Mouse (Mus musculus) heart, postnatal 14 days (tissue): ENCODE results near the gene Ppp1r12b. TPM values are rescaled to one million over a fixed set of nuclear protein-coding genes. Genes with fewer than 3 reads are reported as not detected.

Experiments used
- DNase-seq, 2 experiments: peaks; one replicate each; pipeline ENCODE4 v3.0.0; 2021 to 2022
- intact Hi-C: fragments of 180-260 bp; cut with DNase I; formaldehyde crosslinking; loops from one replicate; pipeline ENCODE4 v1.15.1; 2025
- microRNA-seq, 2 experiments: library from miRNA; unstranded; fragments of <30 nt; microRNA quantifications; one replicate each; pipeline ENCODE4 v1.2.0; 2021 to 2022
- total RNA-seq, 2 experiments: library from RNA; stranded (reverse); gene quantifications; 2 replicates each; pipeline ENCODE4 v1.2.3; 2021

Gene Ppp1r12b
- total RNA-seq, 2 experiments from 2014 or later: 140 to 142 TPM

DNA sequence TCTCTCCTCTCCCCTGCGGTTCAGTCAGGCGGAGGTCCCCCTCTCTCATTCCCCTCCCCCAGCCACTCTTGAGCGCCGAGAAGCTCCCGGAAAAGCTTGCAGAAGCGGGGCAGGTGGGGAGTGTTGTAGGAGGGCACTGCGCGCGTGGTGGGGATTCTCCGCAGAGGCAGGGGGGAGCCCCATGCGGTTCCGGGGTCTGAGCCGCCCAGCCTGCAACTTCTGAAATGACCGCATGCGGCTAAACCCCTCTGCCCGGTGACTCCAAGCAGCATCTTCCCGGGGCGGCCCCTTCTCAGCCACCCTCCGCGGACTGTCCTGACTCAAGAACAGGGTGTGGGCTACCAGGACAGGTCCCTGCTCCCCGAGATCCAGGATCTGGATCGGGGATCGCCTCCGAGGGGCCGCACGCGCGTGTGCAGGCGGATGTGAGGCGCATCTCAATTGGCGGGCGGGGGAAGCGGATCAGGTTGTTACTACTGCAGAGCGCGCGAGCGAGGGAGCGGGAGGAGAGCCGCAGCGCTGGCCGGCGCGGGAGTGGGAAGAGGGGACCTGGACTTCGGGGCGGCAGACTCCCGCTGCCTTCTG, 246.8 kb downstream of the Ppp1r12b start:
- peak in 1 of 2 experiments; percentile 25 for DNase-seq
- intact Hi-C loops: no loop called here

DNA sequence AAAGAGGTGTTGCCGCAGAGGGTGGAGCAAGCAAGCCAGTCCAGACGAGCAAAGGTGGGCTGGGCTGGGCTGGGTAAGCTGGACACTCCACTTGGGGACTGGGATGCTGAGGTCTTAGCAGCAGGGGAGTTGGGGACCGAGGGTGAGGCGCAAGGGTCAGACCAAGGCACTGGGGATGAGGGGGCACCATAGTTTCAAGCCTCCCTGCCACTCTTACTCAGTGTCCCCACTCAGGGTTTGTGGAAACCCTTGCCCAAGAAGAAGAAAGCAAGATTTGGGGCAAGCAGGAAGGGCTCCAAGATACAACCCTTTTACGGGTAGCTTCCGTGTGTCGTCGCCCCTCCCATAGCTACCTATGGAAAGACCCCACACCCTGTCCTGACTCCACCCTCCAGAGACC, 247.5 kb downstream of the Ppp1r12b start:
- DNase-seq: no peak
- intact Hi-C loops: no loop called here

DNA sequence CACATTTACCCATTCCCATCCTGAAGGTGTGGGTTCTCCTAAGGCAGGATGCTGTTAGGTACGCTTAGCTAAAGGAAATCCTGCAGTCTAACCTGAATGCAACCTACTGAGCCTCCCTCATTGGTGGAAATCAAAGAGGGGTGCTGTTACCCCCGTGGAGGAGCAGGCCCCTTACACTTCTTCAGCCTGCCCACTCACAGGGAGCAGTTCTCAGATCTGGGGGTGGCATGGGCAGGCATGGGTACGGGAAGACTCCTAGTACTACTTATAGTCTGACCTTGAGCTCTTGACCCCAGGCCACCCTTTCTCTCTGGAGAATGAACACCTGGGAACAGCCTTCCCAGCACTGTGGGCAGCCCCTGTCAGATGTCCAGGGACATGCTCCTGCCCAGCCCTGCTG, 248.2 kb downstream of the Ppp1r12b start:
- DNase-seq: no peak
- intact Hi-C loops: no loop called here

DNA sequence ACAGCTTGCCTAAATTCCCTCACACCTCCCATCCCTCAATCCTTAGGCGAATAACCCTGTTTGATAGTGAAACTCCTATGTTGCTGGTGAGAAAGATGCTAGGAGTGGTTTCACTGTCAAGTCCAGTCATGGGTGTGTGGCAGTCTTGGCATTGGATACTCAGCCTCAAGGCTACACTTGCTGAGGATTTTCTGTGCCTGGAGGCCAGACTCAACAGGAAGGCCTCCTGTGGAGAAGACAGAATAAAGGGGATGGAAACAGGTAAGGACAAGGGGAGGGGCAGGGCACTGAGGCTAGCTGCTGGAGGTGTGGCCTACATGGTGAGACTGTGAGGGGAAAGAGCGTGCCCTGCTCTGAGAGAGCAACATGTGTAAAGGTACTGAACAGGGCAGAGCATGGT, 249.2 kb downstream of the Ppp1r12b start:
- intact Hi-C loops: no loop called here
- DNase-seq: no peak

Small RNA genes lying within 50 kb of the gene (microRNA-seq; reads per million reads assigned to microRNA genes)
- gene Gm22232: 0 reads per million in 2 experiments

Other genes with a start within 250 kb of the Ppp1r12b start
- 1 to 10 TPM; 6.0 to 6.3 TPM for gene Ube2t, start 6.6 kb upstream of the Ppp1r12b start, total RNA-seq
- gene Lgr6, start 149.3 kb upstream of the Ppp1r12b start, total RNA-seq: 10 to 100 TPM; 14.5 to 15.5 TPM
- 1 to 10 TPM in 1 of 2 experiments, under 1 TPM in 1; 0.72 to 3.3 TPM for gene Ptpn7, start 176.8 kb upstream of the Ppp1r12b start, total RNA-seq
- gene Arl8a, start 190.9 kb upstream of the Ppp1r12b start, total RNA-seq: 10 to 100 TPM; 25.7 to 28.0 TPM
- gene Gpr37l1, start 211.7 kb upstream of the Ppp1r12b start, total RNA-seq: under 1 TPM; 0.32 to 0.48 TPM